Mouse (Mus musculus) brain, adult 2 months (tissue): Measurements from ENCODE around the gene Snx10.

Experiments used
- DNase-seq: peaks from one replicate; pipeline ENCODE4 v3.0.0; 2011; ENCODE audit warnings: low read depth, low spot score

The Snx10 gene

DNA sequence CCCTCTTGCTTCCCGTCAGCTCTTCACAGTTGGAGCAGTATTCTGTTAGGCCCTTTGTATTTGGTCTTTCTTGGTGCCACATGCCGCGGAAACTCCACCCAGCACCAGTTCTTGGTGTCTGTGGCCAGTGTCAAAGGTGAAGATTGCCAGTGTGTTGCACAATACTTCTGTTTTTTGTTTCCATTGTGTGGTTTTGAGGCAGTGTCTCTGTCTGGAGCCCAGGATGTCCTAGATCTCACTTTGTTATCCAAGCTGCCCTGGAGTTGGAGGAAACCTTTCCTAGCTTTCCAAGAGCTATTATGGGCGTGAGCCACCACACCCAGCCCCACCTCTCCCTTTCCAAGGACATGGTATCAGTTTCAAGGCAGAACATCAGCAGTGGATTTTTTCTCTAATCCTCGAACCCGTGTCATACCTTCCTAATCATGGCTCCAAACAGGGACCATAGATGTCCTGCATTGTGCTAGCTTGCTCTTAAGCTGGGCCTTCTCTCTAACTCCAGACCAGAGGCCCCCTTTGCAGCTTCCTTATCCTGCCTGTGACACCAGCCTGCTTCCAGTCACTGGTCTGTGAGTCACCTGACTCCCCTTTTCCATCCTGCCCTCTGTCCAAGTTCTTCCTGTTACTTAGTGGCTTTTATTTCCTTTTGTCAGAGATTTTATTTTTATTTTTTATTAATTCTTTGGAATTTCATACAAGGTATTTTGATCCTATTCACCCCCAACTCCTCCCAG is 9.9 kb downstream of the Snx10 start:
- no peak for DNase-seq

DNA sequence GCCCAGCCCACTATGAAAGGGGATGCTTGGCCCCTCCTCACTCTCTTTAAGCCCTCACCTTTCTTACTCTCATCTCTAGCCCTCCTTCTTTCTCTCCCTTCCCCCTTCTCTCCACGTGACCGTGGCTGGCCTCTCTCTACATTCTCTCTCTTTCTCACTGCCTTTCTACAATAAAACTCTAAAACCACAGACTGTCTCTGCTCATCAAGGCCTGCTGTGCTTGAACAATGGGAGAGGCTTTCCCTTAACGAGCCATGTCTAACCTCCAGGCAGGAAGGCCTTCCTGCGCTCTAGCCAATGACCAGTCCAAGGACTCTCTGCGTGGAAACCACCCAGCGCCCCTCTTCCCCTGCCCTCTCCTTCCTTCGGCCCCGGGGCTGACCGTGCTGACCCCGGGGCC is 11.9 kb downstream of the Snx10 start:
- DNase-seq, result no peak

- no peak for DNase-seq
Observed at GRCm38 (mm10) chr6:51540525-51540924, 16.8 kb downstream of the Snx10 start.

DNA sequence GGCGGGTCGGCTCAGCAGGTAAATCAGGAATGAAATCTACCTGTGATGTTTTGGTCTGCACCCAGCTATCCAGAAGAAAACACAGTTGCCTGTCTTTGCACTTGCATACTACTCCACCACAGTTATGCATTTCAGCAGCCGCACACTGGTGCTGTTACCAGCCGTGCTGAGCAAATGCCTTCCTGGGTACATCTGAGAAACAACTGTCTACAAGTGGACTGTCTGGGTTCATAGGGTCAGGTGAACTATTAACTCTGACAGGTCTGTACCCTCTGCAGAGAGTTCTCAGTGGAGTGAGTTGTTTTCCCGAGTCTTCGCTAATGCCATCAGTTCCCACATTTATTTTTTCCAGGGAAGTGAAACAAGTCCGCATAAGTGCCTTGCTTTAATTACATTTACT is 17.7 kb downstream of the Snx10 start:
- DNase-seq, result no peak

GRCm38 (mm10) chr6:51542147-51542546 is 18.4 kb downstream of the Snx10 start:
- DNase-seq, result no peak

DNA sequence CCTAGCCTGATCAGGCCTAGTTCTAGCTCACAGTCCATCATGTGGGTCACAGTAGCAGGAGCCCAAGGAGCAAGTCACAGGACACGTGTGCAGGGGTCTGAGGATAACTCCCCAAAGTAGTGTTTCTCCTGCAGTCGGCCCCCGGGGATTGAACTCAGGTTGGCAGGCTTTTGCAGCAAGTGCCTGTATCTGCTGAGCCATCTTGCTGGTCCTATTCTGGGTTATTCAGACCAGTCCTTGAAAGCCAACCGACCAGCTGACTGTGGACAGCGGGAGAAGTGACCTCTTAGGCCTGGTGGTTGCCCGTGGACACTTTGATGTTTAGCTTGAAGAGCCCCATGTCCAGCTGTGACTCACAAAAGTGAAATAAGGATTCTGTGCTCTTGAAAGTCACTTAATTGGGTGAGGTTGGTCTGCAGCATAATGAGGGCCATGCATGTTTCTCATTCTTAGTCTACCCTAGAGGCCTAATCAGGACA is 20.0 kb downstream of the Snx10 start:
- no peak for DNase-seq

DNA sequence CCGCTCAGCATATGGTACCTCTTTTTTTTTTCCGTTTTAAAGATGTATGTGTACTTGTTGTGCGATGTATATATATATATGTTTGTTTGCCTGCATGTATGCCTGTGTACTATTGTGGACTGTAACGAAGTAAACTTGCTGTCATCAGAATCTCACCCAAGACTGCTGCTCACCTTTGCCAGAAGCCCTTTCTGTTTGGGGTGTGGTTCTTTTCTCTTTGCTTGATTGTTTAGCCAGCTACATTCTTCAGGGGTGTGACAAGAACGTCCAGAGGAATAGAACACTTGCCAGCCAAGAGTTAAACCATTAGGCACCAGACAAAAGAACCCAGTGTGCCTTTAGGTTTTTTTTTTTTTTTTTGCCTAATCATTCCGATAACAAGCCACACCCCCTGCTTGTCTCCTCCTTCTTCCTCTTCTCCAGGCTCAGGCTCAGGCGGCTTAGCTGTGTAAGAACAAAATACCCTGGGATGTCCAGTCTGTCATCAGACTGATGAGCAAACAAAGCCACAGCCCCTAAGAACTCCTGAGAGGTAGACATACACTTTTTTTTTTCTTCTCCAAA is 20.5 kb downstream of the Snx10 start:
- no peak for DNase-seq

GRCm38 (mm10) chr6:51545219-51545859 is 21.6 kb downstream of the Snx10 start:
- peak; percentile 32 for DNase-seq

GRCm38 (mm10) chr6:51546085-51546484 is 22.4 kb downstream of the Snx10 start:
- no peak for DNase-seq

- DNase-seq, result peak; percentile 57
Observed at GRCm38 (mm10) chr6:51548757-51549156, 25.1 kb downstream of the Snx10 start.

GRCm38 (mm10) chr6:51551267-51551802 is 27.6 kb downstream of the Snx10 start:
- DNase-seq, result no peak

GRCm38 (mm10) chr6:51556562-51556961 is 32.9 kb downstream of the Snx10 start:
- no peak for DNase-seq

DNA sequence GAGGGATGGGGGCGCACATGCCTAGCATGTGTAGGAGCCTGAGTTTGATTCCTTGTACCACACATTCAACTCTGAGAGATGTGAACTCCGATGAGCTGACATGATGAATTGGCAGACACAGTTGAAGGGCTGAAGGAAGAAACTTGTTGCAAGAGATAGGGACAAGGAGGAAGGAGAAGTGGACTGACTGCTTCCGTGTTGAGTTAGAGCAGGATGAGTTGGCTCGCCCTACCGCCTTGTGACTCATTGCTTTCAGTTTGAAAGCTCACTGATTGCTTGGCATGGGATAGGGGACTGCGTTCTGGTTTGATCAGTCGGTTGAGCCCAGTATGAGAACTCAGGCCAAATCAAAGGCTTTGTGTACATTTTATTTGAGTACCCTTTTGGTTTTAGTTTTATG is 34.6 kb downstream of the Snx10 start:
- peak; percentile 54 for DNase-seq

- peak; percentile 67 for DNase-seq
Observed at GRCm38 (mm10) chr6:51566771-51567680, 43.3 kb downstream of the Snx10 start.

- DNase-seq, result no peak
Observed at GRCm38 (mm10) chr6:51569086-51569485, 45.4 kb downstream of the Snx10 start.

DNA sequence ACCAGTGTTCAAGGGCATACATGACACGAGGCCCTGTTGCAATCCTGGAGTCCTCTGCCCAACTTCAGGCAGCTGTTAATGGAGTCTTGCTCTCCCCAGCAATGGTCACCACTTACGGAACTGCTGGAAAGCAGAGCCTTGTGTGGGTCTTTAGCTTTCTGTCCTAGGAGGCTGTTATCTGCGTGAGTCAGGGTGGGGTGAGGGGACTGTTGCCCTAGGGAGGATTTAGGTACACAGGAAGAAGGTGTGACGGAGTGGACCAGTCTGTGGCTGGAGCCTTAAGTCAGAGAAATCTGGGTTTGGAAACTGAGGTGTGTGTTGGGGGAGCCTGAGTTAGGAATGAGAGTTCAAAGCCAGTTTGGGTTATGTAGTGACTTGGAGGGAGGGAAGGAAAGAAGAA is 49.4 kb downstream of the Snx10 start:
- no peak for DNase-seq

DNA sequence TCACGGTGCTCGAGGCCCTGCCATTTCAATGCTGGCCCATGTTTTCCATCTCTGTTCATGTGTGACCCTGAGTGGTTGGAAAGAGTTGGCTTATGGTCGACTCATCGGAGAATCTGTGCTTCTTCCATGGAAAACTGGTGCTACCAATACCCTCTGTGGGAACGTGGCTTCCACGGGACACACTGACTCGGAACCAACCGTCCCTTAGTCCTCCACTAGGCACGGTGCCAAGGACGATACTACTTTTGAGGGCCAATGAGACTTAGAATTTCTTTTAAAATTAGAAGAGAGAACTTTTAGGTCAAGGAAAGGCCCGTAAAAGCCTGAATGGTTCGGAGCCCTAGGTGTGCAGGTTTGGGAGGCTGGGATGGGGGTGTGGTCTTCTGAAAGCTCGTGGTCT is 50.4 kb downstream of the Snx10 start:
- no peak for DNase-seq

- DNase-seq, result no peak
Observed at GRCm38 (mm10) chr6:51578415-51578814, 54.7 kb downstream of the Snx10 start.

- peak; percentile 93 for DNase-seq
Observed at GRCm38 (mm10) chr6:51580040-51580680, 56.5 kb downstream of the Snx10 start.

DNA sequence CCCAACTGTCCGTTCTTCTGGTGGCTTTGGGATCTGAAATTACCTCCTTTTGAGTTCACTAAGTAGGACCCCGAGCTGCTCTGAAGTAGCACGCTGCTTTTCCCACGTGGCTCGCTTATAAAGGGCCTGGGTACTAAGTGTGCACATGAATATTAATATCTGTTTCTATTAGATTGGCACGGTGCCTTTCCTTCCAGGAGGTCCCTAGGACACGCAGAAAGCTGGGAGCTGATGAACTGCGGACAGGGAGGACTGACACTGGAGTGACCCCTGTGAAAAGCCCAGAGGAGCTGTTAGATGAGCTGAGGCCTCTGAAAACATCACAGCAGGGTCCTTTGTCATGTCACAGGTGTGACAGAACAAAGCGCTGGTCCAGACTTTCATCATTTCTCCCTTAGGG is 57.7 kb downstream of the Snx10 start:
- no peak for DNase-seq

DNA sequence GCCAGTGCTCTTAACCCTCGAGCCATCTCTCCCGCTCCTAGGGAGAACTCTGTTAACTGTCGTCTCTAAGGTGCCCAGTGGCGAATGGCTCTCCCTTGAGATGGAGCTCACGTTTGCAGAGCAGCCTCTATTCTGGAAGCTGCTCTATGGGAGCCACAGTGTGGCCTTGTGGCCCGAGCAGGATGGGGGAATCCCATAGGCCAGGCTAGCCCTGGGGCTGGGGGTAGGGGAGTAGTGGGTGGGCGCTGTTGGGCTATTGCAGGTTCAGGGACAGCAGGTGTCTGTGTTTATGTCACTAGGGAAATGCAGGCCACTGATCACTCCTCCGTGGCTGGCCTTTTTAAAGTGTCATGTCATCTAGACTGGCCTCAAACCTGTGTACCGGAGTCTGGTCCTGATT is 58.4 kb downstream of the Snx10 start:
- no peak for DNase-seq
